Mouse (Mus musculus) urinary bladder, adult 18-20 months (tissue): ENCODE data around the gene Tcf12.

Experiments
- DNase-seq, 2 experiments: peaks; one replicate each; pipeline ENCODE4 v3.0.0; 2022; ENCODE audit warnings: low spot score in 2 of 2, mixed read lengths in 2 of 2

Tcf12 gene

GRCm38 (mm10) chr9:71841850-71842249 lies 269.8 kb downstream of the Tcf12 start:
- no peak for DNase-seq

GRCm38 (mm10) chr9:71837366-71837765 lies 274.3 kb downstream of the Tcf12 start:
- no peak for DNase-seq

- no peak for DNase-seq
These were observed 275.3 kb downstream of the Tcf12 start for GRCm38 (mm10) chr9:71836366-71836765.

GRCm38 (mm10) chr9:71835203-71835815 lies 276.4 kb downstream of the Tcf12 start:
- no peak for DNase-seq

- DNase-seq, result no peak
These were observed 277.0 kb downstream of the Tcf12 start for GRCm38 (mm10) chr9:71834707-71835106.

GRCm38 (mm10) chr9:71831756-71832699 lies 279.6 kb downstream of the Tcf12 start:
- DNase-seq, result peak; percentile 37 to 82

- no peak for DNase-seq
These were observed 280.7 kb downstream of the Tcf12 start for GRCm38 (mm10) chr9:71830994-71831393.

GRCm38 (mm10) chr9:71830365-71830764 lies 281.3 kb downstream of the Tcf12 start:
- no peak for DNase-seq

GRCm38 (mm10) chr9:71829753-71830152 lies 281.9 kb downstream of the Tcf12 start:
- DNase-seq, result no peak

GRCm38 (mm10) chr9:71829137-71829536 lies 282.5 kb downstream of the Tcf12 start:
- DNase-seq, result no peak

- no peak for DNase-seq
These were observed 284.3 kb downstream of the Tcf12 start for GRCm38 (mm10) chr9:71827371-71827770.

- peak in 1 of 2 experiments; percentile 29 for DNase-seq
These were observed 285.6 kb downstream of the Tcf12 start for GRCm38 (mm10) chr9:71826040-71826525.

GRCm38 (mm10) chr9:71822003-71822402 lies 289.7 kb downstream of the Tcf12 start:
- no peak for DNase-seq

- no peak for DNase-seq
These were observed 293.2 kb downstream of the Tcf12 start for GRCm38 (mm10) chr9:71818453-71818852.

- DNase-seq, result no peak
These were observed 295.6 kb downstream of the Tcf12 start for GRCm38 (mm10) chr9:71816121-71816520.

GRCm38 (mm10) chr9:71813565-71813964 lies 298.1 kb downstream of the Tcf12 start:
- no peak for DNase-seq

GRCm38 (mm10) chr9:71812914-71813313 lies 298.8 kb downstream of the Tcf12 start:
- DNase-seq, result no peak

GRCm38 (mm10) chr9:71812402-71812801 lies 299.3 kb downstream of the Tcf12 start:
- DNase-seq, result no peak

GRCm38 (mm10) chr9:71811404-71811803 lies 300.3 kb downstream of the Tcf12 start:
- DNase-seq, result no peak

GRCm38 (mm10) chr9:71810723-71811122 lies 300.9 kb downstream of the Tcf12 start:
- no peak for DNase-seq

GRCm38 (mm10) chr9:71808640-71809254 lies 302.9 kb downstream of the Tcf12 start:
- no peak for DNase-seq

GRCm38 (mm10) chr9:71807801-71808200 lies 303.9 kb downstream of the Tcf12 start:
- DNase-seq, result no peak
